9 mouse cellular contexts compared by ENCODE assay signal in the genomic region with DNA sequence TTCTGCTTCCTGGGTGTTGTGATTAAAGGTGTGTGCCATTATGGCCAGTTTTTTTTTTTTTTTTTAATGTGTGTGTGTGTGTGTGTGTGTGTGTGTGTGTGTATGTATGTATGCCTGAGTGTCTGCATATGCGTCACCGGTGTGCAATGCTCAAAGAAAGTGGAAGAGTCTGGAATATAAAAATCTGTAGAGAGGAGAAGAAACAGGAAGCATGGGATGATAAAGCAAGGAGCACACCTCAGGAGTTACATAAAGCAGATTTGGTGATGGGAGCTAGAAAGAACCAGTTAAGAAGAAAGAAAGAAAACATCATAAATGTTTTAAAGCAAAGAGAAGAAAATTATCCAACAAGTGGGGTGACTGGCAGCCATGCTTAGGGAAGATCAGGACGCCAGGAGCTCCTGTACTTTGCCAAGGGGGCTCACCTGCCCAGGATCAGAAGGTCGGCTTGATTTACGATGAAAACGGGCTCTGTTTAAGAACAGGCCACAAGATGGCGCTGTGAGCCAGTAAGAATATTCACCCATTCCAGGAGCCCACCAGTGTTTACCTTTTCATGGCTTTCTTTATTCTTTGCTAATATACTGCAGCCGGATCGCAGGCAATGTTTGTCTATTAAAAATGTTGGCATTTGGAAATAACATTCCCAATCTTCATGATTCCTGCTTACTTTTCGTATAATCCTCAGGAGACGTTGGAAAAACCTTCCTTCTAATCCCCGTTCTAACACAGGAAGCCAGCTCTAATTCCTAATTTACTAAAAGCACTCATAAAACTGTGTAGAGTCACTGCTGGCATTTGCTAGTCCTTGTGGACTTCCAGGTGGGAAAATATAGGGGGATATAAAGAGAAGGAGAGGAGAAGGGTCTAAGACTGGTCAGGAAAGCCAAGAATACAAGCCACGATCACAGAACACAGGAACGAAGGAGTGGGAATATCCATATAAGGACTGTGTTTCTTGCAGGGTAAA.
DNase-seq lines count a peak whose midpoint lies in the region; ATAC-seq and TF ChIP-seq lines count a peak whose summit lies in the region.
"Had no signal": no experiment of that assay in that cellular context is flagged by ENCODE, and none has a peak within 500 bp of the region (broad histone marks: within the 10 kb centered on the region; RNA-seq: fewer than 3 reads in every experiment).

No protein-coding gene starts in this region.

- no peak for TF ChIP-seq POLR2A in testis, adult 2 months (IDR thresholded peaks at IDR 0.05; ENCODE audit: control insufficient read depth, low read depth, low read length)
- TF ChIP-seq POLR2A in kidney, adult 2 months (IDR thresholded peaks at IDR 0.05; ENCODE audit: low read depth, low read length), result no peak

- peak overlapping the region; percentile 21 for H3K4me2 ChIP-seq in midbrain, postnatal 0 days (ENCODE audit: low read depth, low read length, poor library complexity, severe bottlenecking)

- peak; percentile 70 for ATAC-seq in midbrain, postnatal 0 days (ENCODE audit: low FRiP score)

- WGBS in kidney, adult 2 months, result 27% methylated on average over 14 of the region's 14 CpGs
- 30% methylated on average over 14 of the region's 14 CpGs for WGBS in limb, embryonic 10.5 days
- WGBS in midbrain, postnatal 0 days, result 23% methylated on average over 14 of the region's 14 CpGs

- no peaks in the 10 kb centered on the region for H3K4me1 ChIP-seq in testis, adult 2 months (ENCODE audit: control insufficient read depth, insufficient read depth, low read length)
- H3K4me1 ChIP-seq in kidney, adult 2 months (ENCODE audit: control insufficient read depth, insufficient read depth, low read length), result no peaks in the 10 kb centered on the region
- peaks cover 26% of the 10 kb centered on the region for H3K4me1 ChIP-seq in limb, embryonic 10.5 days
- no peaks in the 10 kb centered on the region for H3K4me1 ChIP-seq in midbrain, postnatal 0 days (ENCODE audit: insufficient read depth, low read length)

- no peaks in the 10 kb centered on the region for H3K36me3 ChIP-seq in testis, adult 2 months (ENCODE audit: control insufficient read depth, insufficient read depth, low read length)
- H3K36me3 ChIP-seq in kidney, adult 2 months (ENCODE audit: control insufficient read depth, insufficient read depth, low read length), result no peaks in the 10 kb centered on the region
- no peaks in the 10 kb centered on the region for H3K36me3 ChIP-seq in limb, embryonic 10.5 days
- H3K36me3 ChIP-seq in midbrain, postnatal 0 days (ENCODE audit: insufficient read depth, low read length), result no peaks in the 10 kb centered on the region

- H3K4me3 ChIP-seq in testis, adult 2 months (ENCODE audit: control insufficient read depth, low read depth, low read length), result no peak overlapping the region
- no peak overlapping the region for H3K4me3 ChIP-seq in kidney, adult 2 months (ENCODE audit: insufficient read depth, low read depth, low read length)
- peak overlapping the region; percentile 17; the same call in 1 of the 2 replicates for H3K4me3 ChIP-seq in limb, embryonic 10.5 days
- no peak overlapping the region for H3K4me3 ChIP-seq in midbrain, postnatal 0 days (ENCODE audit: low read depth, low read length)
- H3K4me3 ChIP-seq: erythroblast, embryonic 14.5 days had no signal

- no peak overlapping the region for H3K9ac ChIP-seq in midbrain, postnatal 0 days (replicated peaks; ENCODE audit: low read length, poor library complexity, severe bottlenecking)

- H3K27me3 ChIP-seq in testis, adult 2 months (ENCODE audit: control insufficient read depth, insufficient read depth, low read length), result no peaks in the 10 kb centered on the region
- H3K27me3 ChIP-seq in kidney, adult 2 months (replicated peaks; ENCODE audit: control insufficient read depth, insufficient read depth, low read length), result no peaks in the 10 kb centered on the region; the same call in 1 of the 2 replicates
- H3K27me3 ChIP-seq in limb, embryonic 10.5 days (ENCODE audit: low read depth, poor library complexity, severe bottlenecking), result 0 out of 2 replicates have a peak, but pooled peaks cover 6% of the 10 kb centered on the region
- H3K27me3 ChIP-seq in midbrain, postnatal 0 days (ENCODE audit: insufficient read depth, low read length), result no peaks in the 10 kb centered on the region

- TF ChIP-seq CTCF in testis, adult 2 months (IDR thresholded peaks at IDR 0.05; ENCODE audit: control insufficient read depth, insufficient read depth, insufficient replicate concordance, low read depth, low read length), result peak; percentile 52; the same call in 1 of the 2 replicates
- peak; percentile 71 for TF ChIP-seq CTCF in kidney, adult 2 months (conservative IDR thresholded peaks at IDR 0.05; ENCODE audit: insufficient read depth, insufficient read length, low read depth, low read length)
- peak; percentile 93 for TF ChIP-seq CTCF in midbrain, postnatal 0 days (IDR thresholded peaks at IDR 0.05)

- H3K27ac ChIP-seq in testis, adult 2 months (ENCODE audit: control insufficient read depth, insufficient read depth, low read depth, low read length), result no peak overlapping the region
- no peak overlapping the region for H3K27ac ChIP-seq in kidney, adult 2 months (ENCODE audit: insufficient read depth, low read depth, low read length)
- peak overlapping the region; percentile 27 for H3K27ac ChIP-seq in limb, embryonic 10.5 days
- H3K27ac ChIP-seq in midbrain, postnatal 0 days (ENCODE audit: low read depth, low read length), result 0 out of 2 replicates have a peak overlapping the region, but pooled peaks have one; percentile 33

- H3K9me3 ChIP-seq in limb, embryonic 10.5 days (replicated peaks), result no peaks in the 10 kb centered on the region
- H3K9me3 ChIP-seq in midbrain, postnatal 0 days (ENCODE audit: low read length), result no peaks in the 10 kb centered on the region

- no peak for DNase-seq in testis, postnatal 14 days (ENCODE audit: low spot score)
- peak; percentile 49 for DNase-seq in cerebellum, adult 9-10 months
- DNase-seq in frontal cortex, postnatal 14 days (ENCODE audit: low spot score in 2 of 2), result peak; percentile 28 to 74
- DNase-seq in kidney, adult 2 months, result peak; percentile 65
- DNase-seq in limb, embryonic 10.5 days (ENCODE audit: low spot score), result peak; percentile 85
- peak; percentile 87 for DNase-seq in midbrain, postnatal 0 days (ENCODE audit: low spot score)
- DNase-seq in testis, postnatal 10 days (ENCODE audit: low spot score), result peak; percentile 79

Comparison
In these comparisons a context has a peak if more than half of its experiments do, and no peak if none do; other contexts are left out.
1. H3K27ac ChIP-seq: peak in limb, embryonic 10.5 days (single experiment) and midbrain, postnatal 0 days (single experiment); none in testis, adult 2 months (single experiment) and kidney, adult 2 months (single experiment).
2. Peak in every context shown above with its lines, with median percentiles within 50 percentile points of each other: CTCF ChIP-seq.